Mouse (Mus musculus) liver, embryonic 15.5 days (tissue): ENCODE measurements around the gene Pigv. TPM values are rescaled to one million over a fixed set of nuclear protein-coding genes. Genes with fewer than 3 reads are reported as not detected.
A peak's percentile ranks its signal among the peaks of the same experiment; 100 is the strongest.

Experiments used
- ATAC-seq: fragments of 200-750 bp; cut with Nextera tagmentation; 2 replicates; pipeline ENCODE4 v1.8.0; 2017; ENCODE audit warnings: moderate number of reproducible peaks, mild to moderate bottlenecking, moderate library complexity; ENCODE audit not compliant: insufficient read depth
- H3K27ac ChIP-seq: fragments of 300-500 bp; sonication (generic); replicated peaks from 2 replicates; pipeline ENCODE4 v1.5.1; 2015; ENCODE audit warnings: mild to moderate bottlenecking, inconsistent platforms
- H3K27me3 ChIP-seq: fragments of 300-500 bp; sonication (generic); 2 replicates; pipeline ENCODE4 v1.6.1; 2015; ENCODE audit warnings: mild to moderate bottlenecking, inconsistent platforms
- H3K36me3 ChIP-seq: fragments of 300-500 bp; sonication (generic); replicated peaks from 2 replicates; pipeline ENCODE4 v1.6.1; 2015; ENCODE audit warnings: moderate library complexity, mild to moderate bottlenecking, inconsistent platforms
- H3K4me1 ChIP-seq: fragments of 300-500 bp; sonication (generic); replicated peaks from 2 replicates; pipeline ENCODE4 v1.6.1; 2015; ENCODE audit warnings: inconsistent platforms
- H3K4me2 ChIP-seq: fragments of 300-500 bp; sonication (generic); 2 replicates; pipeline ENCODE4 v1.6.1; 2015; ENCODE audit warnings: moderate library complexity, mild to moderate bottlenecking, inconsistent platforms
- H3K4me3 ChIP-seq: fragments of 300-500 bp; sonication (generic); replicated peaks from 2 replicates; pipeline ENCODE4 v1.5.1; 2015; ENCODE audit warnings: mild to moderate bottlenecking, inconsistent platforms
- H3K9ac ChIP-seq: fragments of 300-500 bp; sonication (generic); 2 replicates; pipeline ENCODE4 v1.6.1; 2015; ENCODE audit warnings: moderate library complexity, mild to moderate bottlenecking, inconsistent platforms
- H3K9me3 ChIP-seq: fragments of 300-500 bp; sonication (generic); replicated peaks from 2 replicates; pipeline ENCODE4 v1.6.1; 2016; ENCODE audit warnings: inconsistent platforms
- WGBS: fragments of 180-500 bp; shearing (Covaris S2); methylation state at CpG from one replicate; pipeline ENCODE4 v1.1.7; 2015; ENCODE audit warnings: mixed read lengths; ENCODE audit not compliant: insufficient replicate concordance; 5-methylcytosine and 5-hydroxymethylcytosine counted together
- polyA plus RNA-seq: library from polyadenylated mRNA; unstranded; fragments of >200 nt; fragmentation: Nextera tagmentation; extraction: Ambion mirVana; gene quantifications from 2 replicates; pipeline ENCODE4 v1.2.1, GENCODE M21; 2015

Pigv gene
- polyA plus RNA-seq, result 5.5 and 6.3 TPM in 2 replicates

GRCm38 (mm10) chr4:133671881-133672844 is at the start of gene Pigv:
Pigv (minus strand) TSS chr4:133672647.
- H3K4me3 ChIP-seq, result peak within 1 kb of the TSS; percentile 77
- H3K9ac ChIP-seq, result peak within 1 kb of the TSS; percentile 93
- WGBS, result under 1% methylated on average over 75 of the region's 76 CpGs
- H3K27ac ChIP-seq, result peak within 1 kb of the TSS; percentile 98
- peaks cover 70% of the 10 kb centered on the region for H3K4me1 ChIP-seq
- H3K36me3 ChIP-seq, result 0 out of 2 replicates have a peak, but pooled peaks cover 8% of the 10 kb centered on the region
- peak within 1 kb of the TSS; percentile 90 for H3K4me2 ChIP-seq
- H3K27me3 ChIP-seq, result no peaks in the 10 kb centered on the region
- peak; percentile 86 for ATAC-seq
- H3K9me3 ChIP-seq, result no peaks in the 10 kb centered on the region

GRCm38 (mm10) chr4:133719791-133720190 is 47.3 kb upstream of the Pigv start:
- H3K9me3 ChIP-seq, result no peaks in the 10 kb centered on the region
- no peaks in the 10 kb centered on the region for H3K27me3 ChIP-seq
- 80% methylated on average over 3 of the region's 3 CpGs for WGBS
- H3K9ac ChIP-seq, result no peak overlapping the region
- no peak overlapping the region for H3K27ac ChIP-seq
- no peak for ATAC-seq
- H3K4me1 ChIP-seq, result peaks cover 15% of the 10 kb centered on the region
- no peak overlapping the region for H3K4me2 ChIP-seq
- H3K4me3 ChIP-seq, result no peak overlapping the region
- peaks cover 100% of the 10 kb centered on the region for H3K36me3 ChIP-seq

- peaks cover 87% of the 10 kb centered on the region for H3K36me3 ChIP-seq
- no peaks in the 10 kb centered on the region for H3K9me3 ChIP-seq
- H3K4me2 ChIP-seq, result no peak overlapping the region
- no peak overlapping the region for H3K9ac ChIP-seq
- no peak for ATAC-seq
- no peak overlapping the region for H3K27ac ChIP-seq
- no peaks in the 10 kb centered on the region for H3K27me3 ChIP-seq
- 70% methylated on average over 5 of the region's 5 CpGs for WGBS
- H3K4me3 ChIP-seq, result no peak overlapping the region
- H3K4me1 ChIP-seq, result peaks cover 34% of the 10 kb centered on the region
Observed at GRCm38 (mm10) chr4:133712755-133713154, 40.3 kb upstream of the Pigv start.

GRCm38 (mm10) chr4:133711307-133712076 is 39.0 kb upstream of the Pigv start:
- ATAC-seq, result no peak
- Histone ChIP-seq H3K36me3 (peaks cover 87% of the 10 kb centered on the region), H3K4me3 (no peak overlapping the region), H3K27me3 (no peaks in the 10 kb centered on the region), H3K4me1 (peaks cover 41% of the 10 kb centered on the region), H3K9me3 (no peaks in the 10 kb centered on the region), H3K27ac (no peak overlapping the region), H3K4me2 (no peak overlapping the region), H3K9ac (no peak overlapping the region)
- WGBS, result 81% methylated on average over 6 of the region's 6 CpGs

- H3K4me3 ChIP-seq, result no peak overlapping the region
- no peak overlapping the region for H3K4me2 ChIP-seq
- peaks cover 58% of the 10 kb centered on the region for H3K4me1 ChIP-seq
- peaks cover 82% of the 10 kb centered on the region for H3K36me3 ChIP-seq
- no peak for ATAC-seq
- 57% methylated on average over 2 of the region's 2 CpGs for WGBS
- no peaks in the 10 kb centered on the region for H3K27me3 ChIP-seq
- no peaks in the 10 kb centered on the region for H3K9me3 ChIP-seq
- no peak overlapping the region for H3K9ac ChIP-seq
- no peak overlapping the region for H3K27ac ChIP-seq
Observed at GRCm38 (mm10) chr4:133709395-133709794, 36.9 kb upstream of the Pigv start.

GRCm38 (mm10) chr4:133707464-133707863 is 35.0 kb upstream of the Pigv start:
- Histone ChIP-seq H3K4me2 (0 out of 2 replicates have a peak overlapping the region, but pooled peaks have one; percentile 2), H3K27me3 (no peaks in the 10 kb centered on the region), H3K4me1 (peaks cover 61% of the 10 kb centered on the region), H3K9ac (no peak overlapping the region), H3K9me3 (no peaks in the 10 kb centered on the region), H3K4me3 (no peak overlapping the region), H3K36me3 (peaks cover 82% of the 10 kb centered on the region), H3K27ac (peak overlapping the region; percentile 61)
- WGBS, result 8% methylated on average over 1 of the region's 1 CpGs
- no peak for ATAC-seq

GRCm38 (mm10) chr4:133706956-133707355 is 34.5 kb upstream of the Pigv start:
- 23% methylated on average over 8 of the region's 8 CpGs for WGBS
- Histone ChIP-seq H3K9ac (no peak overlapping the region), H3K27ac (peak overlapping the region; percentile 61), H3K36me3 (peaks cover 81% of the 10 kb centered on the region), H3K4me3 (no peak overlapping the region), H3K4me2 (peak overlapping the region; percentile 2; the same call in 1 of the 2 replicates), H3K9me3 (no peaks in the 10 kb centered on the region), H3K27me3 (no peaks in the 10 kb centered on the region), H3K4me1 (peaks cover 61% of the 10 kb centered on the region)
- ATAC-seq, result no peak; the same call in 1 of the 2 replicates

DNA sequence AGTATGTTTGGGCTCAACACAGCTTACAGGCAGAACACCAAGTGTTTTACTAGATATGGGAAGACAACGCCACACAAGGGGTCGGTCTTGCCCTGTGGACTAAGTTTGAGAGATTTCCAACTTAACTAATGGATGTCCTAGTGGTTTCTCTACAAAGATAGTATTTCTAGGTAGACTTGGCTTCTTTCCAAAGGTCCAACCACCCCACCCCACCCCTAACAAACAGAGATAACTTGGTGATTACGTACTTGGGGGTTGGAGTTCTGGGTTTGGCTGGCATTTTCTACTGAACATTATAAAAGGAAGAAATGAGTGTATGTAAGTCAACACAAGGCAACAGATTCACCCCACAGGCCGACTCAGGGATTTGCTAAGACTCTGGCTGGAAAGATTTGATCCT is 32.6 kb upstream of the Pigv start:
- Histone ChIP-seq H3K9ac (no peak overlapping the region), H3K27me3 (no peaks in the 10 kb centered on the region), H3K9me3 (no peaks in the 10 kb centered on the region), H3K27ac (no peak overlapping the region), H3K36me3 (peaks cover 82% of the 10 kb centered on the region), H3K4me2 (no peak overlapping the region), H3K4me1 (peaks cover 52% of the 10 kb centered on the region), H3K4me3 (no peak overlapping the region)
- ATAC-seq, result no peak
- WGBS, result 35% methylated on average over 4 of the region's 4 CpGs

GRCm38 (mm10) chr4:133700905-133701368 is 28.5 kb upstream of the Pigv start:
- Histone ChIP-seq H3K9ac (no peak overlapping the region), H3K27me3 (no peaks in the 10 kb centered on the region), H3K4me2 (no peak overlapping the region), H3K27ac (no peak overlapping the region), H3K36me3 (peaks cover 87% of the 10 kb centered on the region), H3K4me3 (no peak overlapping the region), H3K4me1 (peaks cover 18% of the 10 kb centered on the region), H3K9me3 (no peaks in the 10 kb centered on the region)
- 84% methylated on average over 11 of the region's 11 CpGs for WGBS
- ATAC-seq, result no peak

DNA sequence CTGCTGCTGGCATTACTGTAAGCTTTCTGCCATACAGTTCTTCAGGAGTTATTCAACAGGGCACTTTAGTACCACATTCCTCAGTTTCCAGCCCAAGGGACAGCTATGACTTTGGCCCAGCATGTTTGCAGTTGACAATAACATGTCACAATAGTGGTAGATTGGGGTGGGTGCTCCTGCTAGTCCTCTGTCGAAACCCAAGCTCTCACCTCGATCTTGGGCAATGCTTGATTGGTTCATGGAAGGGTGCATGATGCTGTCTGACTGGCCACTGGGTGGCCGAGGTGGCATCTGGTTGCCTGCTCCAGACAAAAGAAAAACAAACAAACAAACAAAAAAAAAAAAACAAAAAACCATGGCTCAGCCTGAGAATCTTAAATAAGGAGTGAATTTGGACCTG is 22.9 kb upstream of the Pigv start:
- peaks cover 94% of the 10 kb centered on the region for H3K36me3 ChIP-seq
- H3K4me2 ChIP-seq, result no peak overlapping the region
- no peak overlapping the region for H3K4me3 ChIP-seq
- no peaks in the 10 kb centered on the region for H3K4me1 ChIP-seq
- H3K27ac ChIP-seq, result no peak overlapping the region
- no peak for ATAC-seq
- no peaks in the 10 kb centered on the region for H3K9me3 ChIP-seq
- 74% methylated on average over 3 of the region's 3 CpGs for WGBS
- no peaks in the 10 kb centered on the region for H3K27me3 ChIP-seq
- no peak overlapping the region for H3K9ac ChIP-seq

- H3K4me2 ChIP-seq, result no peak overlapping the region
- H3K27me3 ChIP-seq, result no peaks in the 10 kb centered on the region
- H3K9me3 ChIP-seq, result no peaks in the 10 kb centered on the region
- H3K27ac ChIP-seq, result no peak overlapping the region
- 52% methylated on average over 5 of the region's 5 CpGs for WGBS
- peaks cover 6% of the 10 kb centered on the region; the same call in 1 of the 2 replicates for H3K4me1 ChIP-seq
- ATAC-seq, result no peak
- H3K9ac ChIP-seq, result no peak overlapping the region
- no peak overlapping the region for H3K4me3 ChIP-seq
- peaks cover 100% of the 10 kb centered on the region for H3K36me3 ChIP-seq
Observed at GRCm38 (mm10) chr4:133690252-133690651, 17.8 kb upstream of the Pigv start.
